Mouse (Mus musculus): ENCODE results near the gene Prkd2.

DNA sequence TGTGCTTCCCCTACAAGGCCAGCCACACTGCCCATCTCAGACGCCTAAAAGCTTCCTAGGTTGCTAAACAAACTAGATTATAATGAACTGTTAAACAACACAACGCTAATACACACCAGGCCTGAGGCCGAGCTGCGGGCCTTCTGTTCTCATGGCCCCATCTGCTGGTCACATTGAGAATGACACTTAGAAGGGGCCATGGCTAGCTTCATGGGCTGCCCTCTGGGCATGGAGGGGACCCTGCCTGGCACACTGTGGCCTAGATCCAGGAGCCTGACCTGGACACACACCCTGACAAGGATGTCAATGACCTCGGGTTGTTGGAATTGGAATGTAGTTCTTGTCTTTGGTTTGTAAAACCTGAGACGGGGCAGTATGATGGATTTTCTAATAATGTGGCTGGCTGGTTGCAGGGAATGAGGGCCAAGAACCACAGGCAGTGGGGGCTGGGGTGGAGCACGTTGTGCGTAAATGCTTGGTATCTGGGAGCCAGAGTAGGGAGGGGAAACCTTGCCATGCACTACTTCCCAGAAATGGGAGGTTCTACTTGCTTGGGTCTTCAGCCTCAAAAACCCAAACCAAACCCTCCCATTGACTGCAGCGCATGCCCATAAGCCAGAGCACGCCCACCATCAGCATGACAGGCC lies 71.2 kb downstream of the Prkd2 start:
- TF ChIP-seq CTCF (IDR thresholded peaks at IDR 0.05; ENCODE audit: low read depth) (peak; percentile 95), EP300 (IDR thresholded peaks at IDR 0.05; ENCODE audit: low read depth) (no peak)
